Mouse (Mus musculus): Measurements from ENCODE around the gene Gm45808.

The Gm45808 gene

GRCm38 (mm10) chr7:45449974-45450373 lies 36.6 kb downstream of the Gm45808 start:
- no peak for DNase-seq (ENCODE audit: low spot score in 2 of 2)

- no peak for DNase-seq (ENCODE audit: low spot score in 2 of 2)
Observed at GRCm38 (mm10) chr7:45447325-45447990, 39.2 kb downstream of the Gm45808 start.

GRCm38 (mm10) chr7:45446589-45446988 lies 40.0 kb downstream of the Gm45808 start:
- DNase-seq (ENCODE audit: low spot score in 2 of 2), result no peak

- DNase-seq (ENCODE audit: low spot score in 2 of 2), result no peak
Observed at GRCm38 (mm10) chr7:45443526-45444420, 42.8 kb downstream of the Gm45808 start.

- DNase-seq (ENCODE audit: low spot score in 2 of 2), result no peak
Observed at GRCm38 (mm10) chr7:45437521-45438276, 48.9 kb downstream of the Gm45808 start, which contains the start of gene Ruvbl2. Gene Ruvbl2, minus strand, starts transcription at chr7:45438096.

GRCm38 (mm10) chr7:45437046-45437445 lies 49.6 kb downstream of the Gm45808 start:
- no peak for DNase-seq (ENCODE audit: low spot score in 2 of 2)

GRCm38 (mm10) chr7:45436444-45436843 lies 50.2 kb downstream of the Gm45808 start:
- no peak for DNase-seq (ENCODE audit: low spot score in 2 of 2)

GRCm38 (mm10) chr7:45435038-45435437 lies 51.6 kb downstream of the Gm45808 start:
- DNase-seq (ENCODE audit: low spot score in 2 of 2), result no peak

GRCm38 (mm10) chr7:45434203-45435015 lies 52.2 kb downstream of the Gm45808 start, which contains the start of gene Gys1:
Gene Gys1, plus strand, starts transcription at chr7:45434844.
- peak; percentile 100 for DNase-seq (ENCODE audit: low spot score in 2 of 2)

- DNase-seq (ENCODE audit: low spot score in 2 of 2), result no peak
Observed at GRCm38 (mm10) chr7:45433835-45434202, 52.8 kb downstream of the Gm45808 start.

GRCm38 (mm10) chr7:45426556-45426955 lies 60.1 kb downstream of the Gm45808 start:
- no peak for DNase-seq (ENCODE audit: low spot score in 2 of 2)

GRCm38 (mm10) chr7:45421194-45421593 lies 65.4 kb downstream of the Gm45808 start:
- no peak for DNase-seq (ENCODE audit: low spot score in 2 of 2)

- no peak for DNase-seq (ENCODE audit: low spot score in 2 of 2)
Observed at GRCm38 (mm10) chr7:45420615-45420919, 66.0 kb downstream of the Gm45808 start, which contains the start of gene Lhb. Gene Lhb, plus strand, starts transcription at chr7:45420820.

GRCm38 (mm10) chr7:45419859-45420614 lies 66.6 kb downstream of the Gm45808 start:
- DNase-seq (ENCODE audit: low spot score in 2 of 2), result no peak

- no peak for DNase-seq (ENCODE audit: low spot score in 2 of 2)
Observed at GRCm38 (mm10) chr7:45417962-45418492, 68.6 kb downstream of the Gm45808 start.
